Mouse (Mus musculus) C2C12 (cell line): Measurements from ENCODE around the gene Acad11. TPM values are rescaled to one million over a fixed set of nuclear protein-coding genes. Genes with fewer than 3 reads are reported as not detected.

Source experiments
- H3K27me3 ChIP-seq: one replicate; pipeline ENCODE4 v1.6.1; 2011; ENCODE audit not compliant: control insufficient read depth, insufficient read depth, insufficient read length
- H3K36me3 ChIP-seq: one replicate; pipeline ENCODE4 v1.6.1; 2011; ENCODE audit not compliant: control insufficient read depth, insufficient read depth
- H3K4me3 ChIP-seq: one replicate; pipeline ENCODE4 v1.5.1; 2011; ENCODE audit warnings: mild to moderate bottlenecking, control low read depth; ENCODE audit not compliant: poor library complexity, insufficient read depth, severe bottlenecking
- H3K79me2 ChIP-seq: one replicate; pipeline ENCODE4 v1.6.1; 2011; ENCODE audit not compliant: control insufficient read depth, insufficient read depth
- H3K79me3 ChIP-seq: one replicate; pipeline ENCODE4 v1.6.1; 2011; ENCODE audit warnings: low read depth, control low read depth
- H3ac ChIP-seq: one replicate; pipeline ENCODE3; 2011; ENCODE audit warnings: low read depth; ENCODE audit not compliant: control insufficient read depth, insufficient read length
- CEBPB ChIP-seq: IDR thresholded peaks from one replicate; pipeline ENCODE4 v1.6.1; 2011; ENCODE audit warnings: low read depth, mild to moderate bottlenecking, control low read depth, moderate library complexity
- CTCF ChIP-seq: IDR thresholded peaks from one replicate; pipeline ENCODE4 v1.5.1; 2011; ENCODE audit not compliant: control insufficient read depth, insufficient read depth, insufficient read length
- FOSL1 ChIP-seq: IDR thresholded peaks from one replicate; pipeline ENCODE4 v1.8.0; 2011; ENCODE audit warnings: mild to moderate bottlenecking, low read length; ENCODE audit not compliant: poor library complexity, insufficient read depth, severe bottlenecking
- MAX ChIP-seq: IDR thresholded peaks from one replicate; pipeline ENCODE4 v1.6.1; 2011; ENCODE audit warnings: mild to moderate bottlenecking, control low read depth
- MYOD1 ChIP-seq: IDR thresholded peaks from one replicate; pipeline ENCODE4 v1.6.1; 2011; ENCODE audit warnings: low read depth; ENCODE audit not compliant: control insufficient read depth, insufficient read length
- MYOG ChIP-seq: IDR thresholded peaks from one replicate; pipeline ENCODE4 v1.6.1; 2011; ENCODE audit not compliant: control insufficient read depth, insufficient read length; ENCODE audit errors: extremely low read depth
- USF1 ChIP-seq: IDR thresholded peaks from one replicate; pipeline ENCODE4 v1.6.1; 2011; ENCODE audit warnings: low read depth, mild to moderate bottlenecking, control low read depth, moderate library complexity
- polyA plus RNA-seq: library from polyadenylated mRNA; unstranded; fragments of >200 nt; fragmentation: generic; extraction: Trizol; gene quantifications from one replicate; pipeline ENCODE4 v1.2.1, GENCODE M21; 2012; ENCODE audit warnings: missing spikeins

The Acad11 gene
- polyA plus RNA-seq, 1 experiment = 3.0 TPM

GRCm38 (mm10) chr9:104034718-104035117, 28.5 kb upstream of the Acad11 start:
- no peak for TF ChIP-seq CTCF
- TF ChIP-seq CEBPB = no peak
- TF ChIP-seq MYOD1 = no peak
- no peak for TF ChIP-seq MYOG
- Histone ChIP-seq H3K4me3 (no peak overlapping the region), H3K36me3 (no peaks in the 10 kb centered on the region), H3ac (no peak overlapping the region), H3K27me3 (no peaks in the 10 kb centered on the region), H3K79me2 (no peaks in the 10 kb centered on the region), H3K79me3 (no peaks in the 10 kb centered on the region)

GRCm38 (mm10) chr9:104035261-104036015, 27.7 kb upstream of the Acad11 start:
- Histone ChIP-seq H3K4me3 (no peak overlapping the region), H3K36me3 (no peaks in the 10 kb centered on the region), H3K27me3 (no peaks in the 10 kb centered on the region), H3K79me3 (no peaks in the 10 kb centered on the region), H3ac (no peak overlapping the region), H3K79me2 (no peaks in the 10 kb centered on the region)
- no peak for TF ChIP-seq USF1
- TF ChIP-seq MYOG = no peak
- TF ChIP-seq CTCF = peak; percentile 68

GRCm38 (mm10) chr9:104038266-104038665, 24.9 kb upstream of the Acad11 start:
- Histone ChIP-seq H3K4me3 (no peak overlapping the region), H3ac (no peak overlapping the region), H3K27me3 (no peaks in the 10 kb centered on the region), H3K36me3 (no peaks in the 10 kb centered on the region), H3K79me2 (no peaks in the 10 kb centered on the region), H3K79me3 (no peaks in the 10 kb centered on the region)
- TF ChIP-seq MAX = no peak
- no peak for TF ChIP-seq CEBPB
- no peak for TF ChIP-seq FOSL1
- no peak for TF ChIP-seq MYOD1
- TF ChIP-seq USF1 = no peak
- no peak for TF ChIP-seq CTCF
- no peak for TF ChIP-seq MYOG

GRCm38 (mm10) chr9:104039031-104039695, 24.0 kb upstream of the Acad11 start:
- Histone ChIP-seq H3K4me3 (no peak overlapping the region), H3K79me2 (no peaks in the 10 kb centered on the region), H3K27me3 (no peaks in the 10 kb centered on the region), H3K36me3 (no peaks in the 10 kb centered on the region), H3K79me3 (no peaks in the 10 kb centered on the region), H3ac (no peak overlapping the region)
- TF ChIP-seq MYOD1 = no peak

GRCm38 (mm10) chr9:104039742-104040141, 23.4 kb upstream of the Acad11 start:
- Histone ChIP-seq H3K79me2 (no peaks in the 10 kb centered on the region), H3K79me3 (no peaks in the 10 kb centered on the region), H3K4me3 (no peak overlapping the region), H3ac (no peak overlapping the region), H3K36me3 (no peaks in the 10 kb centered on the region), H3K27me3 (no peaks in the 10 kb centered on the region)
- TF ChIP-seq MYOD1 (no peak), MAX (no peak), CEBPB (no peak), MYOG (no peak), USF1 (no peak), CTCF (no peak), FOSL1 (no peak)

- no peaks in the 10 kb centered on the region for H3K79me2 ChIP-seq
- H3K4me3 ChIP-seq = no peak within 1 kb of the TSS
- no peaks in the 10 kb centered on the region for H3K27me3 ChIP-seq
- TF ChIP-seq MYOG (no peak), CEBPB (no peak), CTCF (no peak), FOSL1 (no peak), MAX (no peak), MYOD1 (no peak), USF1 (no peak)
- H3K36me3 ChIP-seq = no peaks in the 10 kb centered on the region
- no peak within 1 kb of the TSS for H3ac ChIP-seq
- H3K79me3 ChIP-seq = no peaks in the 10 kb centered on the region
Observed at GRCm38 (mm10) chr9:104040362-104040761, 22.8 kb upstream of the Acad11 start, which contains the start of gene Gm28305. Gene Gm28305, plus strand, starts transcription at chr9:104040662.
